Mouse (Mus musculus): ENCODE results near the gene Fam214b.

DNA sequence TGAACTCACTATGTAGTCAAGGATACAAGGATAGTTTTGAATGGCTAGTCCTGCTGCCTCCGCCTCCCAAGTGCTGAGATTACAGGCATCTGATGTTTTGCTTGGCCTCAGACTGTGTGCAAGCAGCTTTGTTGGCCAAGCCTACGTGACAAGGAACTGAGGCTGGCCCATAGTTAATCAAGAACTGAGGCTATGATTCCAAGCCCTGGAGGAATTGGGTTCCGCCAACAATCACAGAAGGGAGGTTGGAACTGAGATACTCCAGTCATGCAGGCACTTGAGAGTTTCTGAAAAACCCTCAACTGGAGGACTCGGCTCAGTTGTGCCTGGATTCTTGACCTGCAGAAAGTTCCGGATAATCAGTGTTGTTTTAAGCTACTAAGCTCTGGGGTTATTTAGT is 11.6 kb upstream of the Fam214b start:
- TF ChIP-seq CTCF (conservative IDR thresholded peaks at IDR 0.05; ENCODE audit: low read length), result no peak
- TF ChIP-seq NANOG (IDR thresholded peaks at IDR 0.05; ENCODE audit: borderline replicate concordance, low read length), result no peak
